Mouse (Mus musculus) kidney, embryonic 15.5 days (tissue): ENCODE data around the gene Olfr1396. TPM values are rescaled to one million over a fixed set of nuclear protein-coding genes. Genes with fewer than 3 reads are reported as not detected.

Experiments used
- ATAC-seq: fragments of 200-750 bp; cut with Nextera tagmentation; replicated peaks from 2 replicates; pipeline ENCODE4 v1.8.0; 2017; ENCODE audit warnings: moderate TSS enrichment; ENCODE audit not compliant: low FRiP score
- H3K27ac ChIP-seq: fragments of 300-500 bp; sonication (generic); 2 replicates; pipeline ENCODE4 v1.5.1; 2015; ENCODE audit warnings: mild to moderate bottlenecking, inconsistent platforms
- H3K27me3 ChIP-seq: fragments of 300-500 bp; sonication (generic); 2 replicates; pipeline ENCODE4 v1.6.1; 2015; ENCODE audit warnings: inconsistent platforms
- H3K36me3 ChIP-seq: fragments of 300-500 bp; sonication (generic); 2 replicates; pipeline ENCODE4 v1.6.1; 2015; ENCODE audit warnings: inconsistent platforms
- H3K4me1 ChIP-seq: fragments of 300-500 bp; sonication (generic); 2 replicates; pipeline ENCODE4 v1.6.1; 2015; ENCODE audit warnings: inconsistent platforms
- H3K4me2 ChIP-seq: fragments of 300-500 bp; sonication (generic); 2 replicates; pipeline ENCODE4 v1.6.1; 2015; ENCODE audit warnings: moderate library complexity, mild to moderate bottlenecking, inconsistent platforms
- H3K4me3 ChIP-seq: fragments of 300-500 bp; sonication (generic); replicated peaks from 2 replicates; pipeline ENCODE4 v1.5.1; 2015; ENCODE audit warnings: mild to moderate bottlenecking, inconsistent platforms
- H3K9ac ChIP-seq: fragments of 300-500 bp; sonication (generic); 2 replicates; pipeline ENCODE4 v1.6.1; 2015; ENCODE audit warnings: mild to moderate bottlenecking, inconsistent platforms
- H3K9me3 ChIP-seq: fragments of 300-500 bp; sonication (generic); replicated peaks from 2 replicates; pipeline ENCODE4 v1.6.1; 2016; ENCODE audit warnings: inconsistent platforms
- WGBS: fragments of 180-500 bp; shearing (Covaris S2); methylation state at CpG from one replicate; pipeline ENCODE4 v1.1.7; 2015; ENCODE audit warnings: mixed read lengths; 5-methylcytosine and 5-hydroxymethylcytosine counted together
- polyA plus RNA-seq: library from polyadenylated mRNA; unstranded; fragments of >200 nt; fragmentation: Nextera tagmentation; extraction: Ambion mirVana; gene quantifications from 2 replicates; pipeline ENCODE4 v1.2.1, GENCODE M21; 2015

Gene Olfr1396
- not detected in 2 replicates for polyA plus RNA-seq

- no peak within 1 kb of the TSS for H3K27ac ChIP-seq
- 0 out of 2 replicates have a peak, but pooled peaks cover 3% of the 10 kb centered on the region for H3K4me1 ChIP-seq
- H3K36me3 ChIP-seq, result no peaks in the 10 kb centered on the region
- no peaks in the 10 kb centered on the region for H3K9me3 ChIP-seq
- H3K4me2 ChIP-seq, result no peak within 1 kb of the TSS
- H3K9ac ChIP-seq, result no peak within 1 kb of the TSS
- no peak within 1 kb of the TSS for H3K4me3 ChIP-seq
- no peak for ATAC-seq
- H3K27me3 ChIP-seq, result 0 out of 2 replicates have a peak, but pooled peaks cover 5% of the 10 kb centered on the region
These were observed at the start of gene Olfr1396 for GRCm38 (mm10) chr11:49114774-49115173. Gene Olfr1396 (minus strand): TSS chr11:49114874.

GRCm38 (mm10) chr11:49156821-49157814, 42.4 kb upstream of the Olfr1396 start:
- H3K27me3 ChIP-seq, result no peaks in the 10 kb centered on the region
- no peak overlapping the region for H3K4me2 ChIP-seq
- H3K9ac ChIP-seq, result no peak overlapping the region
- no peaks in the 10 kb centered on the region for H3K4me1 ChIP-seq
- no peaks in the 10 kb centered on the region for H3K9me3 ChIP-seq
- no peaks in the 10 kb centered on the region for H3K36me3 ChIP-seq
- no peak overlapping the region for H3K4me3 ChIP-seq
- no peak overlapping the region for H3K27ac ChIP-seq
- ATAC-seq, result no peak
- 88% methylated on average over 2 of the region's 2 CpGs for WGBS

- WGBS, result 74% methylated on average over 1 of the region's 1 CpGs
- H3K9me3 ChIP-seq, result no peaks in the 10 kb centered on the region
- H3K27ac ChIP-seq, result no peak within 1 kb of the TSS
- no peak within 1 kb of the TSS for H3K4me2 ChIP-seq
- no peak within 1 kb of the TSS for H3K4me3 ChIP-seq
- no peak for ATAC-seq
- H3K36me3 ChIP-seq, result no peaks in the 10 kb centered on the region
- H3K27me3 ChIP-seq, result no peaks in the 10 kb centered on the region
- H3K4me1 ChIP-seq, result no peaks in the 10 kb centered on the region
- no peak within 1 kb of the TSS for H3K9ac ChIP-seq
These were observed 39.4 kb upstream of the Olfr1396 start, which contains the start of gene Olfr1394 for GRCm38 (mm10) chr11:49154077-49154476. Gene Olfr1394 (plus strand): TSS chr11:49154377.

DNA sequence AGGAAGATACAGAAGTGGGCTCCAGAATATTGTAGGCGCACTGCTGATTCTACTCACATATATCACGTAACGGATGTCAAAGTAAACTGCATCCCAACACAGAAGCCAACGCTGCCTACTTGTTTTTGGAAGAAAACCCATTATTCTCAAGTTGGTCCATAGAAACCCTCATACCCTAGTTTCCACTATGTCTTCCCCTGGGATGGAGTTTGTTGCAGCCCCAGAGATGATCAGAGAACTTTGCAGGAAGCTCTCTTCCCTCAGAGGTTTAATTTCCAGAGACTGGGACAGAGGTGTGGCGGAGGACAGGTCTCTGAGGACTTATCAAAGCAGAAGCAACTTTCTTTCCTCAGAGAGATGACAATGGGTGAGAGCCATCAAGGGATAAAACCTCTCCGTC, 27.3 kb upstream of the Olfr1396 start, which contains the start of gene Olfr1395:
Gene Olfr1395, plus strand, starts transcription at position 301 of the 400 bp plus-strand sequence.
- Histone ChIP-seq H3K4me3 (no peak within 1 kb of the TSS), H3K4me2 (no peak within 1 kb of the TSS), H3K36me3 (no peaks in the 10 kb centered on the region), H3K27me3 (no peaks in the 10 kb centered on the region), H3K27ac (no peak within 1 kb of the TSS), H3K4me1 (no peaks in the 10 kb centered on the region), H3K9ac (no peak within 1 kb of the TSS), H3K9me3 (no peaks in the 10 kb centered on the region)
- ATAC-seq, result no peak
- WGBS, result 89% methylated on average over 6 of the region's 6 CpGs

GRCm38 (mm10) chr11:49124169-49124568, 9.5 kb upstream of the Olfr1396 start:
- Histone ChIP-seq H3K4me1 (no peaks in the 10 kb centered on the region), H3K27me3 (no peaks in the 10 kb centered on the region), H3K36me3 (no peaks in the 10 kb centered on the region), H3K9me3 (no peaks in the 10 kb centered on the region), H3K9ac (no peak overlapping the region), H3K4me2 (no peak overlapping the region), H3K4me3 (no peak overlapping the region), H3K27ac (no peak overlapping the region)
- 84% methylated on average over 2 of the region's 2 CpGs for WGBS
- ATAC-seq, result no peak

DNA sequence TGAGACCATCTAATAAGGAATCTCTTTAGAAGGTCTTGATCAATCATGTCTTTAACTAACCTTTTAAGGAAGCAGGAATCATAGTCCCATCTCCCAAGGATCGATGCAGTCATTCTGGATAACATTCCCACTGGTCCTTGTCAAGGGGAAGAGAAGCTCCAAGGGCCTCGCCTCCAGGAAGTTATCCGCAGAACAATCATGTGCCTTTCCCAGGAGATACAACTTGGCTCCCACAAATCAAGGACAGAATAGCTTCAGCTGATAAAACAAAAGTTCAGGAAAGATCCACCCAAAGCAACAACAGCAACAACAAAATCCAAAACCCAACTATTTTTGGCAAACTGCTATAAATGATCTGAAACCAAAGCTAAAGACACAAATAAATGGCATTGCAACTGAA, 5.0 kb upstream of the Olfr1396 start:
- H3K4me1 ChIP-seq, result no peaks in the 10 kb centered on the region
- ATAC-seq, result no peak

DNA sequence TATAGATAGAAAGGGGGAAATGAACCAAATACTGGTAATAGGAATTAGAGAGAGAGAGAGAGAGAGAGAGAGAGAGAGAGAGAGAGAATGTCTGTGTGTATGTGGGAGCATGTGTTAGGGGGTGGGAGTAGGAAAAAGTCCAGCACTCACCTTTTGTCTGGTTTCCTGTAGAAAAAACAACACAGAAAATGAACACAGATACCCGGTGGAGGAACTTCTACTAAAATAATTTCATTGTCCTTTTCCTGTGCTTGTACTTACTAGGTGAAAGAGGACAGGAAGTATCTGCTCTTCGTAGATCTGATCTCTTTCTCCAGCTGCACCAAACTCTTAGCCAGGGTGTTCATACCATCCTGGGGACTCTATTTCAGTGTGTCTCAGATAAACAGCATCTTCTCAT, 516 bp downstream of the Olfr1396 start:
- Histone ChIP-seq H3K36me3 (no peaks in the 10 kb centered on the region), H3K4me3 (no peak overlapping the region), H3K27me3 (0 out of 2 replicates have a peak, but pooled peaks cover 5% of the 10 kb centered on the region), H3K9me3 (no peaks in the 10 kb centered on the region), H3K27ac (no peak overlapping the region), H3K4me2 (no peak overlapping the region), H3K4me1 (0 out of 2 replicates have a peak, but pooled peaks cover 3% of the 10 kb centered on the region), H3K9ac (no peak overlapping the region)
- ATAC-seq, result no peak
- WGBS, result 54% methylated on average over 2 of the region's 2 CpGs

More for the DNA sequence above, 5.0 kb upstream of the Olfr1396 start:
- WGBS, result 81% methylated on average over 3 of the region's 3 CpGs
- Histone ChIP-seq H3K27me3 (no peaks in the 10 kb centered on the region), H3K4me2 (no peak overlapping the region), H3K27ac (no peak overlapping the region), H3K9ac (no peak overlapping the region), H3K9me3 (no peaks in the 10 kb centered on the region), H3K36me3 (no peaks in the 10 kb centered on the region), H3K4me3 (no peak overlapping the region)

GRCm38 (mm10) chr11:49112624-49113219, 2.0 kb downstream of the Olfr1396 start:
- ATAC-seq, result no peak
- H3K27ac ChIP-seq, result no peak overlapping the region
- H3K36me3 ChIP-seq, result no peaks in the 10 kb centered on the region
- 85% methylated on average over 6 of the region's 6 CpGs for WGBS
- H3K27me3 ChIP-seq, result 0 out of 2 replicates have a peak, but pooled peaks cover 5% of the 10 kb centered on the region
- H3K4me3 ChIP-seq, result no peak overlapping the region
- no peak overlapping the region for H3K4me2 ChIP-seq
- H3K9me3 ChIP-seq, result no peaks in the 10 kb centered on the region
- H3K9ac ChIP-seq, result no peak overlapping the region
- H3K4me1 ChIP-seq, result peaks cover 6% of the 10 kb centered on the region; the same call in 1 of the 2 replicates

- Histone ChIP-seq H3K27ac (no peak overlapping the region), H3K4me2 (no peak overlapping the region), H3K36me3 (no peaks in the 10 kb centered on the region), H3K27me3 (0 out of 2 replicates have a peak, but pooled peaks cover 5% of the 10 kb centered on the region), H3K4me1 (peaks cover 6% of the 10 kb centered on the region; the same call in 1 of the 2 replicates), H3K4me3 (no peak overlapping the region), H3K9ac (no peak overlapping the region), H3K9me3 (no peaks in the 10 kb centered on the region)
- ATAC-seq, result no peak
- WGBS, result 52% methylated on average over 1 of the region's 1 CpGs
These were observed 3.7 kb downstream of the Olfr1396 start for GRCm38 (mm10) chr11:49111000-49111399.

DNA sequence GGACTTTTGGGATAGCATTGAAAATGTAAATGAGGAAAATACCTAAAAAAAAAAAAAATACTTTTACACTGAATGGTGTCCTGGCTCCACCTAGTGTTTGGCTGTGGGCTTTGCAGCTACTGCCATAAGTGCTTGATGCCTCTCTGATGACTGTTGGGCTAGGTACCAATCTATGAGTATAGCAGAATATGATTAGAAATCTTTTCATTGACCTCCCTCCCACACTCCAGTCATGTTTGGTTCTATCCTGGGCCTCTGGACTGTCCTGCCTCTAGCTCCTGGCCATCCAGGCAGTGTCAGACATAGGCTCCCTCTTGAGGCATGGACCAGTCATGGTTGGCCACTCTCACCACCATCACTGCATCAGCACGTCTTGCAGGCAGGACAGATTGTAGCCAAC, 5.8 kb downstream of the Olfr1396 start:
- Histone ChIP-seq H3K4me3 (no peak overlapping the region), H3K9ac (no peak overlapping the region), H3K9me3 (no peaks in the 10 kb centered on the region), H3K4me2 (no peak overlapping the region), H3K36me3 (no peaks in the 10 kb centered on the region), H3K27me3 (0 out of 2 replicates have a peak, but pooled peaks cover 5% of the 10 kb centered on the region), H3K27ac (no peak overlapping the region), H3K4me1 (peaks cover 6% of the 10 kb centered on the region; the same call in 1 of the 2 replicates)
- 30% methylated on average over 1 of the region's 1 CpGs for WGBS
- ATAC-seq, result 0 out of 2 replicates have a peak, but pooled peaks have one; percentile 15

GRCm38 (mm10) chr11:49107650-49108537, 6.8 kb downstream of the Olfr1396 start:
- Histone ChIP-seq H3K4me1 (peaks cover 9% of the 10 kb centered on the region), H3K9me3 (no peaks in the 10 kb centered on the region), H3K36me3 (no peaks in the 10 kb centered on the region), H3K27me3 (0 out of 2 replicates have a peak, but pooled peaks cover 5% of the 10 kb centered on the region), H3K9ac (no peak overlapping the region), H3K27ac (no peak overlapping the region), H3K4me2 (no peak overlapping the region), H3K4me3 (no peak overlapping the region)
- ATAC-seq, result no peak
- WGBS, result 47% methylated on average over 10 of the region's 10 CpGs
